Mouse (Mus musculus) adrenal gland, postnatal 4 days (tissue): Measurements from ENCODE around the gene Ccdc113. TPM values are rescaled to one million over a fixed set of nuclear protein-coding genes. Genes with fewer than 3 reads are reported as not detected.

ENCODE experiments used
- DNase-seq, 2 experiments: peaks; one replicate each; pipeline ENCODE4 v3.0.0; 2021 to 2022; ENCODE audit warnings: low spot score in 2 of 2, mixed read lengths in 2 of 2
- long read RNA-seq, 2 experiments: library from polyadenylated mRNA; stranded (forward); transcript quantifications; one replicate each; pipeline ENCODE4 v2.0.0; 2021
- total RNA-seq, 2 experiments: library from RNA; stranded (reverse); gene quantifications; 2 replicates each; pipeline ENCODE4 v1.2.3; 2021

Ccdc113 gene
- total RNA-seq: 1 to 10 TPM; 1.4 to 2.4 TPM
- long read RNA-seq, experiment 1, partial matches to known transcripts: 3 of 8 reads
- long read RNA-seq, experiment 1, other reads (novel, unspliced or antisense): 1 of 8 reads
- long read RNA-seq, experiment 2, partial matches to known transcripts: 1 of 2 reads
- long read RNA-seq, experiment 2, other reads (novel, unspliced or antisense): 0 of 2 reads

DNA sequence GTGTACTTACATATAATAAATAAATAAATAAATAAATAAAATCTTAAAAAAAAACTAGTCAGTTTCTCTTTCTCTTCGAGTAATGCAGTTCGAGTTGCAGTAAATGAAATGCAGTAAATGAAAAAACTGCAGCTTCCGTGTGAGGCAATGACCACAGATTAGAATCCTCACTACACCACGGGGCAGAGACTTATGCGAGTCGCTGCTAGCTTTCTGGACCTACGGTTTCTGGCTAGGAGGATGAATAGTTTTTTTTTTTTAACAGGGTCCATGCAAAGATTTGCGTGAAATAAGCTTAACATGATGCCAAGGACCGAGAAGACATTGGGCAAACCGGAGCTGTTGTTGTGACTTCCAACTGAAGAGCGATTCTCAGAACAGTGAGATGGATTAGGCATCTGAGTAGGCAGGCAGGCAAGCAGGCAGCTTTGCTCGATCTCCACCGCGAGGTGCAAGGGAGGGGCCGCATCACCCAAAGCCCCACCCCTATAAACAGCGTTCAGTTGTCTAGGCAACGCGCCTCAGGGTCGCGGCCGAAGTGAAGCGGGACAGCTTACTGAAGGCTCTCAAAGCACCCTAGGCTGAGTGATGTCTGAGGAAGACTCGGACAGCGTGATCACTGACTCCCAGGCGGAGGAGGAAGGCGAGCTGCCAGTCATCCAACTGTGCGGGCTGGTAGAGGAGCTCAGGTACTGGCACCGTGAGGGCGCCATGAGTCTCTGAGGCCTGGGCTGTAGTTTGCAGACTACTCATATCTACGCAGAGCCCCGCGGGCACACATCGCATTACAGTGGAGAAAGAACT is at the start of gene Ccdc113:
TSS of gene Ccdc113 (plus strand) at position 502 of the 804 bp plus-strand sequence.
- DNase-seq: peak; percentile 42 to 50

DNA sequence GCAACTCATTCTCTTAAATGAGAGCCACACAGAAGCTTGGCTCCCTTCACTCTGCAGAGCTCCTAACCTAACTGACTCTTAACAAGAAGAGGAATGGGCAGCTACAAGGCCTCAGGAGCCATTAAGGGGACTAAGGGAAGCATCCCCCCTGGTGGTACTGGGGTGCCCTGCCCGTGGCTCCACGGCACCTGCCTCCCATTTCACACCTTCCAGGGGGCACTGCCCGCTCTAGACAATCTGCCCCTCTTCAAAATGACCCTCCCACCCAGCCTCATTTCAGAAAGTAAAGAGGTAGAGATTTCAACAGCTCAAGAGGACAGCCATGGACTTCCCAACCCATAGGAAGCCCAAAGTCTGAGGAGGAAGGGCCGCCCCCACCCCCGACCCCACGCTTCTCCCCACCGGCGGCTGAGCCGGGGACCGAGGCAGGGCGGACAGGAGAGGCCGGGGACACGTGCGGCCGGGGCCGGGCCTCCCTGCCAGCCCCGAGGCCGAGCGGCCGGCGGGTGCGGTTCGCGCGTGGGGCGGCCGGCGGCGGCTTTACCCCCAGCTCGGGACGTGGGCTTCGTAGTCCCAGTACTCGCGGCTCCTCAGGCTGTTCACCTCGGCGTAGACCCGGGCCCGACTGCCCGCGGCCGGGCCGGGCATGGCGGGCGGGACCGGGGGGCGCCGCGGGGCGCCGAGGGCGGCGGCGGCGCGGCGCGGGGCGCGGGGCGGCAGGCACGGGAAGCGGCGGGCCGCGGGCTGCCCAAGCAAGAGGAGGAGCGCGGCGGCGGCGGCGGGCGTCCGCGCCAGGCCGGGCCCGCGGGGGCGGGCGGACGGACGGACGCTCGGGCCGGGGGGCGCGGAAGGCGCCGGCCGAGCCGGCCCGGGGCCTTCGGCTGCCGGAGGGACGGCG is 45.8 kb upstream of the Ccdc113 start:
- DNase-seq: no peak

DNA sequence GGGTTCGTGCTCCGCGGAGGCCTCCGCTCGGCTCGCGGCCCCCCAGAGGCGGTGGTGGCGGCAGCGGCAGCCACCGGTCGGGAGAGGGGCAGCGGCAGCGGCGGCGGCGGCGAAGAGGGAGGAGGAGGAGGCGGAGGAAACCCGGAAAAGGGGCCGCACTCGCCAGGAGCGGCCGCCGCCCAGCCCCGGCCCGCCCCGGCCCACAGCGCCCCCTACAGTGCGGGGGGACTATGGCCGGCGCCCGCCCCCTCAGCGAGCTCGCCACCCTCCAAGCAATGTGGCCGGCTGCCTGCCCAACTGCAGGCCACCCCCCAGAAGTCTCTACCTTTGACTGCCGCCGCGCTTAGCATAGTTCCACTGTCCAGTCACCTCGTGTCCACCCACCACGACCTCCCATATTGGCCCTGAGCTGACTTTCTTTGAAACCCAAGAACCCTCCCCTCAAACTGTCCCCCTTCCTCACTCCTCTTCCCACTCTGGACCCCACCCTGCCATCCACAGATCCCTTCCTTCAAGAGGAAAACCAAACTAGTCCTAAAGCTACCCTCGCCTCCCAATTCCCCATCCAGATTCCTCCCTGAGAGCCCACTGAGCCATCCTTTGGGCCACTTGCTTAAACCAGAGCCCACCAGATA is 45.1 kb upstream of the Ccdc113 start:
- peak; percentile 72 to 88 for DNase-seq

DNA sequence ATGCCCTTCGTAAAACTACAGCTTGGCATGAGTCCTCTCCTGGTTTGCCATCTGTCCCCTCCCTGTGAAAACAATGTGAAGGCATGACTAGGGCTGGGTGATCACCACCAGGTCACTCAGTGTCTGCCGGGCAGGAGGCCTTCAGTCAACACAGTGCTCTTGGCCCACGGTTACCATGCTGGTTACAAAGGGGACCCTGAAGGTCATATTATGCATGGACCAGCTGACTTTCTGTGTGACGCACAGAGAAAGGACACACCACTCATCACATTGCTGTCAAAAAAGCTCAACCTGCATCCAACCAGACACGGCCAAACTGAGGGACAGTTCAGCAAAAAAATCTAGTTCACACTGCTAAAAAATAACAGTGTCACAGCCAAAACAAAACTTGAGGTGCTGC is 43.9 kb upstream of the Ccdc113 start, which contains the start of gene Csnk2a2:
TSS of gene Csnk2a2 (minus strand) at position 34 of the 400 bp plus-strand sequence.
- DNase-seq: no peak

DNA sequence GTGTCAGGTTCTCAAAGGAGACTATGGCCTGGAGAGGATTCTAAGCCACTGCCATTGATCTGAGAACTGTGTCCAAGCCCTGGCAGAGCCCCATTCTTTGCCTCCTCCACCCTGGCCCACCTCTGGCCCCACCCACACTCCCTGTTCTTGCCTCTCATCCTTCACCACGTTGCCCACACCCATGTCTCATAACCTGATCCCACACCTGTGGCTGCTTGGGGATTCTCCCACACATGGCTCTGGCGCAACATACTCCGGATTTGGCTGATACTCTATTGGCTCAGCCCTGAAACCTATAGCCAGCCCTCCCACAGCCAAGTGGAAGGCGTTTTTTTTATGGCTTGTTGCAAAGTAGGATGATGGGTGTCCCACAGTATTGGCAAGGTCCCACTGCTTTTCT is 41.8 kb upstream of the Ccdc113 start:
- DNase-seq: no peak

DNA sequence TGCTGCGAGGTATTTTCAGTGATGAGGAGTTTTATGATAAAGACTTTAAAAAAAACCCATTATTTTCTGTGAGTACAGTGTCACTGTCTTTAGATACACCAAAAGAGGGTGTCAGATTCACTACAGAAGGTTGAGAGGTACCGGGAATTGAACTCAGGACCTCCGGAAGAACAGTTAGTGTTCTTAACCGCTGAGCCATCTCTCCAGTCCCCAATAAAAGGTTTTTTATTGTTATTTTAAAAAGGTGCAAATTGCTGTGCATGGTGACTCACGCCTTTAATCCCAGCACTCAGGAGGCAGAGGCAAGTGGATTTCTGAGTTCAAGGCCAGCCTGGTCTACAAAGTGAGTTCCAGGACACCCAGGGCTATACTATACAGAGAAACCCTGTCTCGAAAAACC is 38.4 kb upstream of the Ccdc113 start:
- no peak for DNase-seq

DNA sequence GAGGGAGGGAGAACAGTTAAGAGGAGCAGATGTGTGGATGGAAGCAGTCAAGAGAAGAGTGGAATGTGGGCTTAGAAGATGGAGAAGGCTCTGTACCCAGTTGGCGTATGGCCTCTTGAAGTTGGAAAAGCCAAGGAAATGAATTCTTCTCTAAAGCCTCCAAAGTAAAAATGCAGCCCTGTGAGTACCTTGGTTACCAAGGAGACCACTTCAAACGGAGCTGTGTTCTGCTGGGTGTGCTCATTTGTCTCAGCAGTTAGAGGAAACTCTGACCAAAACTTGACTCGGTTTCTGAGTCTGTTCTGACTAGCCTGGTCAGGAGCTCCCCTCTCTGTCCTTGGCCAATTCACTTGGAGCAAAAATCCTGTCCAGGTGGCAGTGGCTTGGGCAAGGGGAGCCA is 37.5 kb upstream of the Ccdc113 start:
- no peak for DNase-seq

DNA sequence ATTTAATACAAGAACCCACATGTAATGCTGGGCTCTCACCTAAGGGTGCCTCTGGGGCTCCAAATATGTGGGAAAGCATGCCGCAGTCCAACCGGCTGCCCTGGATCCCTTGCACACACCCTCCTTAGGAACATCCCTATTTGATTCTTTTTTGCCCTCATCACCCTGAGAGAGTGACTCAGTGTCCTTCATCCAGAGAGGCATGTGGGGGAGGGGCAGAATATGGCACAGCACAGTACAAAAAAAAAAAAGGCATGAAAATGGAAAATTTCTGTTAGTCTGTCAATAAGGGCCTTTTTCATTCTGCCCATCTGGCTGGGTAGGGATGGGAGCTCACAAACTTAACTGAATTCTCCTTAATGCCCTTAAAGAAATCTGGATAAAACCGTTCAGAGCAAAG is 36.1 kb upstream of the Ccdc113 start:
- peak in 1 of 2 experiments; percentile 25 for DNase-seq

DNA sequence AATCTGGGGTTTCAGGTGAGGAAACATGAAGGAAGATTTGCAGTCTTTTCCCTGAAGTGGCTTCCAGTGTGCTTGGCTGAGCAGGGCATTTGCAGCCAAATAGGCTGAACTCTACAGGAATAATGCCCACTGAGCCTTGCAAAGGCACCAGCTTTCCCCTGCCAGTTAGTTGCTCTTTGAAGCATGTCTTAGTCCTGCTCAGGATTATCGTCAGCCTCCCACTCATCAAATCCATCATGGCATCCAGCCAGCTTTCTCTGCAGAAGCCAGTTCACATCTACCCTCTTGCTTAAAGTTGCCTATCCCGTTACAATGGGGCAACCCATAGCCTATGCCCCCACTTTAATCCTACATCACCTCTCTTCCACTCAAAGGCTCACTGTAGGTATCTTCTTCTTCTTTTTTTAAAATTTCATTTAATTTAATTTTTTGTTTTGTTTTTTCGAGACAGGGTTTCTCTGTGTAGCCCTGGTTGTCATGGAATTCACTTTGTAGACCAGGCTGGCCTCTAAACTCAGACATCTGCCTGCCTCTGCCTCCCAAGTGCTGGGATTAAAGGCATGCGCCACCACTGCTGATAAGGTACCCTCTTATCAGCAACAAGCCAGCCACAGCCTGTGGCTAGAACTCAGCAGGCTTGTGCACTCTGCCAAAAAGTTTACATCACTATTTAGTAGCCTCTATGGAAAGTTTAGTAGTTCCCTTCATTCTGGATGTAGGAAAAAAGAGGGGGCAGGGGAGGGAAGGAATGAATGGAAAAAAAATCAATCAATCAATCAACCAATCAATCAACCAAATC is 34.4 kb upstream of the Ccdc113 start:
- no peak for DNase-seq

DNA sequence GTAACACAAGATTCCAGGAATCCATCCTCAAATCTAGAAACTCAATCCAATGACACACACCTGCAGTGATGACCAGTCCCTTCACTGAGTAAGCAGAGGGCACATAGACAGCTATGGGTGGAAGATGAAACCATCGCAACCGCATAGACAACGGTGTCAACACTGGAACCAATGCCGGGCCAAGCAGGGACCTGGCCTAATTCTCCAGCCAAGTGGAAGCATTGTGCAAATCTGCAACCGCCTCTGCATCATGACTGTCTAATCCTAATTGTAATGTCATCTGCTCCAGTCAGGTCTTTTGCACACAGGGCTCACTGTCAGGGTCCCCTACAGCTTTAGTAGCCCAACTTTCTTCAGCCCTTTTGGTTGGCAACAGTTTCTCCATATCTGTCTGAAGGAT is 33.4 kb upstream of the Ccdc113 start:
- DNase-seq: no peak

DNA sequence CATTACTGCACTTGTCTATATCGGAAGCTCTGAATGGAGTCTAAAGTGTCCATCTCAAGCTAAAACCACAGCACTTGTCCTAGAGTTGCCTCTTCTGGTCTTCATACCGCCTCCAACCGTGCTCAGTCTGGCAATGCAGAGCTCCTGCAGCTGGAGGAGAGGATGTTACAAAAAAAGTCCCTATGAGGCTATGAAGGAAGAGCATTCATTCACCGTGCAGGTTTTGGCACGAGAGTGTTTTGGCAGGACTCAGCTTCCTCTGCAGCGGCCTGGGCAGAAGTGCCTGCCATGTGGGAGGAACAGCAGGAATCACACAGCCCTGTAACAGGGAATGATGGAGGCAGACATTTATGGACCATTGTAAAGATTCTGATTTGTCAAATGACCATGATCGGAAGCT is 31.5 kb upstream of the Ccdc113 start:
- no peak for DNase-seq

DNA sequence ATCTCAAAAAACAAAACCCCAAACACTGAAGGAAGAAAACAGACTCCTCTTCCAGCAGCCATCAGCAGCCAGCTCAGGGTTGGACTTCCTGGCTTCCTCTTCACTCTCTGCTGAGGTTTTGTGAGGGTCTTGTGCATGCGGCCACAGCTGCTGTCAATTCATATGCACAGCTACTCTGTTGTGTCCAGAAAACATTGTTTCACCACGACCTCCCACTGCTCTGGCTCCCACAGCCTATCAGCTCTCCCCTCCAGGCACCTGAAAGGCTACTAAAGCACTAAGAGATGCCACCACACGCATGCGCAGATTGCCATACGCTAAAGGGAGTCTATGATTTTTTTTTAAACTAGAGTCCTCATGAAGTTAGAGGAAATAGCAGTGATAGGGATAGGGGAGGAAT is 29.1 kb upstream of the Ccdc113 start:
- DNase-seq: no peak

DNA sequence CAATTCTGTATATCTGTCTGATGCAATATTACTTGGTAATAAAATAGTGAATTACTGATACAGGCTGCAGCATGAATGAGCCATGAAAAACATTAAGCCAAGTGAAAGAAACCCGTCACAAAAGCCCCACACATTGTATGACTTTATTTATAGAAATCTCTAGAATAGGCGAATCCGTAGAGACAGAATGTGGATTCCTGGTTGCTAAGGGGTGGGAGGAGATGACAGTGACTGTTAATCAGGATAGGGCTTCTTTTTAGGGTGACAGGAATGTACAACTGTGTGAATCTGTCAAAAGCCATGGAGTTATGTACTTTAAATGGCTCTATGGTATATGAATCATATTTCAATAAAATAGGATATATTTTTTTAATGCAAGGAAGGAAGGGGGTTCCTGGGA is 28.3 kb upstream of the Ccdc113 start:
- no peak for DNase-seq

DNA sequence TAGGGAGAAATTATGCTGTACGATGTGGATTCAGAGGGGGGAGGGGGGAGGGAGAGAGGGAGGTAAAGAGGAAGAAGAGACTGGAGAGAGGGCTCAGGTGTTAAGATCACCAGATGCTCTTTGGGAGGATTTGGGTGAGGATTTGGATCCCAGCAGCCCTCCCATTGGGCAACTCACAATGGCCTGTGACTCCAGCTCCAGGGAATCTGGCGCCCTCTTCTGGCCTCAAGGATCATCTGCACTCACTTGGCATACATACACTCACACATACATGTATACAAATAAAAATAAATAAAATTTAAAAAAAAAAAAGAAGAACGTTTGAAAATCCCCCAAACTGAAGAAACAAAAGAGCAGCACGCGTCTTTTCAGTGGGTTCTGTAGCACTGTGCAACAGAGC is 27.6 kb upstream of the Ccdc113 start:
- no peak for DNase-seq

DNA sequence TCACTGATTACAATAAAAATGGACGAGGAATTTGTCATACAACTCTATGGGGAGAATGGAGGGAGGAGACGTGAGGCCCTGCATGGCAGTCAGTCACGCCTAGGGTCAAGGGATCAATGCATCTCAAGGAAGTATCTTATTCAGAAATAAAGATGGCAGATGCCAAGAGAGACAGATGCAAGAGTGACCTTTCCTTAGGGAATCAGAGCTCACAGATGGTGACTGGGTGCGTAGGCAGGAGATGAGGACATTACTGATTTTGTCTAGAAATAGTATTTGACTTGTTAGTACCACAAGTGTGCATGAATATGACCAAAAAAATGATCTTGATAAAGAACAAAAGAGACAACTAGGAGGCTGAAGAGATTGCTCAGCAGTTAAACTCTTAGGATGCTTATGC is 21.6 kb upstream of the Ccdc113 start:
- DNase-seq: no peak

DNA sequence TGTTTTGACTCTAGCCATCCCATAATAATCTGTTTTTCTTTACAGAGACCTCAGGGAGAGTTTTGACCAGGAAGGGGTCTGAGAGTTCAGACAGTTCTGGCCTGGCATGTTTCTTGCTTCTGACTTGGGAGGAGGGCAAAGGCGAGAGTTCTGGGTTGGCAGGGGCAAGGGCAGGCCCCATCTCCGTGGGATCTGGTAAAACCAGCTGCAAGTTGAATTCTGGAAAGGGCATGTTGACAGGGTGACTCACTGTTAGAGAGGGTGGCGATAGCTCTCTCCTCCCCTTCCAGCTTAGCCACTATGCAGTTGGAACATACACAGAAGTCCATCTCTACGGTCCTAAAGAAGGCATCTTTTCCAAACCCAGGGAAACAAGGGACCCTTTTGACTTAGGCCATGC is 20.7 kb upstream of the Ccdc113 start:
- no peak for DNase-seq

DNA sequence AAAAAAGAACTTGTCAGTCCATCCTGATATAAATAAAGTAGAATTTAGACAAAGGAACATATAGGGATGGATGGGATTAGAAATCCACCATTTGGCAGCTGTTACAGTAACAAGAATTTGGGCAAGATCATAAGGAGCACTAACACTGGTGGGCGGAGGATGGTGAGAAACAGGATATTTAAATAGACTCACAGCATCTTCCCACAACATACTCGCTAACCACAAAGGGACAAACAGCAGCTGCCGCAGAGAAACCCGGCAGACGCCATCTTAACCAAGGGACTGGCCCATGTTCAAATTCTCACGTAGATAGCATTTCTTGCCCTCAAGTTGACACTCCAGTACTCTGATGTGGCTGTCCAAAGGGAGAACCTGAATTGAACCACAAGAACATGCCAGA is 17.0 kb upstream of the Ccdc113 start:
- no peak for DNase-seq

DNA sequence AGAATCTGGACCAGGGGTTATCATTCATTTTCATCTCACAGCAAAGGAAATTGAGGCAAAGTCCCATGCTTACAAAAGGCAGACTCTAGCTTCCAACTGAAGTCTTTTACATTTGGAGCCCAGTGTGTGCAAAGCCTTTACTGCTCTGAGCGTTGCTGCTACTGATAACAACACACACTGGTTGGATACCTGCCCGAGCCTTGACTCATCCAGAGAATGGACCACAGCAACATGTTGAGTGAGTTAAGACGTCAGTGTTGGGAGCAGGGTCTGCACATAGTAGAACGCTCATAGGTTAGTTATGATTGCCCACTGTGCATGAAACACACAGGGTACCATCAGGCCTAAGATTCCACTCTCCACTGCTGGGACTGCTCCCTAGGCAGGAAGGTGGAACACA is 9.9 kb upstream of the Ccdc113 start:
- no peak for DNase-seq

DNA sequence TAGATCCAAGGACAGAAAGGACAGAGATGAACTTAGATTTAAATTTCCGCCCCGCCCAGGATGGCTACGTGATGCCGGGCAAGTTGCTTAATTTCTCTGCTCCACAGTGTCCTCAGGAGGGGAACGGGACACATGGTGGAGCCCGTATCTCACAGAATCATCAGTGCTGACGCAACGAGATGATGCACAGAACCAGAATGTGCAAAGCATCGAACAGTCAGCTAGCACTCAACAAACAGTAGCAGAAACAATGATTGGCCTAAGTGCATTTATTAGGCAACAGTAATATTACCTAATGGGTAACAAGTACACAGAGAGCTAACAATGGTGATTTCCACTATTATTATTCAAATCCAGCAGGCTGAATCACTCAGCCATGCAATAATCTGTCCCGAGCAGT is 5.7 kb upstream of the Ccdc113 start:
- DNase-seq: no peak

DNA sequence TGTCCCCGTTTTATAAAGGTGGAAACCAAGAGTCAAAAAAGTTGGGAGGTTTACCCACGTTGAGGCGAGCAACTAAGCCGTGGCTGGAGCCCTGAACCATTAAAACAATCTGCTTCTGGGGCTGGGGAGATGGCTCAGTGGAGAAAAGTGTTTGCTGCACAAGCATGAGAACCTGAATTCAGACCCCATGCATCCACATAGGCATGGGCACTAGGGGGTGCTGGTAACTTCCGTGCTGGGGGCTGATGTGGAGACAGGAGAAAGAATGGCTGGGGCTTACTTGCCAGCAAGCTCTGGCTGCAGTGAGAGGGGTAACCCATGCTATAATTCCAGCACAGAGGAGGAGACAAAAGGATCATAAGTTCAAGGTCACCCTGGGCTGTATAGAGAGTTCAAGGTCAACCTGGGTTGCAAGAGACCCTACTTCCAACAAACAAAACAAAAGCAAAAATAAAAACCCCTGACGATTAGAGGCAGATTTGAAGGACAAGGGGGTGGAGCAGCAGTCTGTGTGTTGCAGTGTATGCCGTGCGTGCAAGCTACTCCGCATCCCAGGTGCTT is 5.1 kb upstream of the Ccdc113 start:
- no peak for DNase-seq
